Mouse (Mus musculus): Measurements from ENCODE around the gene Hcn2.

The Hcn2 gene

GRCm38 (mm10) chr10:79774486-79775279 lies 58.2 kb downstream of the Hcn2 start:
- DNase-seq (ENCODE audit: low spot score in 2 of 2) = no peak

- DNase-seq (ENCODE audit: low spot score in 2 of 2) = no peak
Measured at GRCm38 (mm10) chr10:79777103-79777531, 60.7 kb downstream of the Hcn2 start, which contains the start of gene Fstl3. Gene Fstl3 (plus strand): TSS chr10:79777272.

- no peak for DNase-seq (ENCODE audit: low spot score in 2 of 2)
Measured at GRCm38 (mm10) chr10:79778006-79778405, 61.6 kb downstream of the Hcn2 start.

GRCm38 (mm10) chr10:79779193-79779592 lies 62.8 kb downstream of the Hcn2 start:
- no peak for DNase-seq (ENCODE audit: low spot score in 2 of 2)

GRCm38 (mm10) chr10:79779784-79780663 lies 63.6 kb downstream of the Hcn2 start:
- DNase-seq (ENCODE audit: low spot score in 2 of 2) = peak; percentile 86 to 91

- peak in 1 of 2 experiments; percentile 62 for DNase-seq (ENCODE audit: low spot score in 2 of 2)
Measured at GRCm38 (mm10) chr10:79780664-79781015, 64.2 kb downstream of the Hcn2 start.

- DNase-seq (ENCODE audit: low spot score in 2 of 2) = no peak
Measured at GRCm38 (mm10) chr10:79781139-79781538, 64.7 kb downstream of the Hcn2 start.

GRCm38 (mm10) chr10:79781956-79782355 lies 65.5 kb downstream of the Hcn2 start:
- DNase-seq (ENCODE audit: low spot score in 2 of 2) = no peak

GRCm38 (mm10) chr10:79783050-79783449 lies 66.6 kb downstream of the Hcn2 start:
- no peak for DNase-seq (ENCODE audit: low spot score in 2 of 2)

GRCm38 (mm10) chr10:79783920-79784800 lies 67.7 kb downstream of the Hcn2 start:
- DNase-seq (ENCODE audit: low spot score in 2 of 2) = no peak

Measured in spleen, postnatal 14 days (tissue).